Mouse (Mus musculus): ENCODE results near the gene Wdfy2.

GRCm38 (mm10) chr14:62965342-62965741, 127.9 kb downstream of the Wdfy2 start:
- TF ChIP-seq CTCF (conservative IDR thresholded peaks at IDR 0.05; ENCODE audit: insufficient read depth, insufficient read length, low read depth, low read length): peak; percentile 49
- TF ChIP-seq POLR2A (IDR thresholded peaks at IDR 0.05; ENCODE audit: low read depth, low read length): no peak

All from kidney, adult 2 months (tissue).